Mouse (Mus musculus) MEL (cell line): ENCODE results near the gene Plb1. TPM values are rescaled to one million over a fixed set of nuclear protein-coding genes. Genes with fewer than 3 reads are reported as not detected.
A peak's percentile ranks its signal among the peaks of the same experiment; 100 is the strongest.

Source experiments
- DNase-seq: peaks from one replicate; pipeline ENCODE4 v3.0.0; 2011; ENCODE audit warnings: low read depth, low spot score
- H3K27ac ChIP-seq: 2 replicates; pipeline ENCODE4 v1.5.1; 2012; ENCODE audit warnings: low read depth, mild to moderate bottlenecking, control low read depth, low read length, moderate library complexity; ENCODE audit not compliant: control insufficient read depth
- H3K27me3 ChIP-seq, 2 experiments: fragments of 150-350 bp in 1 of 2; sonication (generic) in 1 of 2; 2 replicates each; pipeline ENCODE4 v1.6.1; 2012; ENCODE audit warnings: low read length in 2 of 2, mild to moderate bottlenecking in 2 of 2, improper control_type of control experiment in 1 of 2, moderate library complexity in 1 of 2; ENCODE audit not compliant: insufficient read depth in 2 of 2, control insufficient read depth in 1 of 2
- H3K36me3 ChIP-seq, 2 experiments: 2 replicates each; pipeline ENCODE4 v1.6.1; 2012 to 2014; ENCODE audit warnings: low read length in 2 of 2, improper control_type of control experiment in 1 of 2, inconsistent platforms in 1 of 2, mild to moderate bottlenecking in 1 of 2; ENCODE audit not compliant: insufficient read depth in 2 of 2, control insufficient read depth in 1 of 2
- H3K4me1 ChIP-seq, 2 experiments: fragments of 150-350 bp in 1 of 2; sonication (generic) in 1 of 2; 2 replicates each; pipeline ENCODE4 v1.6.1; 2012; ENCODE audit warnings: low read length in 2 of 2, improper control_type of control experiment in 1 of 2, mild to moderate bottlenecking in 1 of 2; ENCODE audit not compliant: insufficient read depth in 2 of 2, control insufficient read depth in 1 of 2
- H3K4me3 ChIP-seq, 2 experiments: fragments of 150-350 bp in 1 of 2; sonication (generic) in 1 of 2; 2 replicates each; pipeline ENCODE4 v1.5.1; 2012; ENCODE audit warnings: low read depth in 2 of 2, low read length in 2 of 2, mild to moderate bottlenecking in 2 of 2, moderate library complexity in 2 of 2, control low read depth in 1 of 2, improper control_type of control experiment in 1 of 2; ENCODE audit not compliant: control insufficient read depth in 1 of 2, insufficient read depth in 1 of 2
- H3K79me2 ChIP-seq: 2 replicates; pipeline ENCODE4 v1.6.1; 2012; ENCODE audit warnings: mild to moderate bottlenecking, low read length, moderate library complexity; ENCODE audit not compliant: control insufficient read depth, poor library complexity, insufficient read depth
- H3K9ac ChIP-seq: 2 replicates; pipeline ENCODE4 v1.6.1; 2012; ENCODE audit warnings: low read depth, mild to moderate bottlenecking, control low read depth, low read length, moderate library complexity; ENCODE audit not compliant: control insufficient read depth, poor library complexity, severe bottlenecking
- H3K9me3 ChIP-seq: fragments of 150-350 bp; sonication (generic); replicated peaks from 2 replicates; pipeline ENCODE4 v1.6.1; 2012; ENCODE audit warnings: mild to moderate bottlenecking, low read length, improper control_type of control experiment, moderate library complexity; ENCODE audit not compliant: insufficient read depth
- BHLHE40 ChIP-seq: IDR thresholded peaks from 2 replicates; pipeline ENCODE4 v1.6.1; 2012; ENCODE audit warnings: low read depth, mild to moderate bottlenecking, inconsistent platforms, low read length, improper control_type of control experiment, borderline replicate concordance
- CHD2 ChIP-seq: IDR thresholded peaks from 2 replicates; pipeline ENCODE4 v1.6.1; 2011; ENCODE audit warnings: low read length, improper control_type of control experiment
- CTCF ChIP-seq, 3 experiments: IDR thresholded peaks in 2 of 3; conservative IDR thresholded peaks in 1 of 3; 2 replicates each; pipeline ENCODE4 v1.5.1; 2011 to 2012; ENCODE audit warnings: low read length in 3 of 3, low read depth in 2 of 3, mild to moderate bottlenecking in 2 of 3, improper control_type of control experiment in 1 of 3, inconsistent platforms in 1 of 3, mixed read lengths in 1 of 3, moderate library complexity in 1 of 3; ENCODE audit not compliant: control insufficient read depth in 1 of 3, insufficient read depth in 1 of 3, poor library complexity in 1 of 3, severe bottlenecking in 1 of 3
- GABPA ChIP-seq: IDR thresholded peaks from 2 replicates; pipeline ENCODE4 v1.6.1; 2012; ENCODE audit warnings: low read depth, mild to moderate bottlenecking, inconsistent platforms, low read length, improper control_type of control experiment, moderate library complexity
- MEF2A ChIP-seq: IDR thresholded peaks from 2 replicates; pipeline ENCODE4 v1.6.1; 2014; ENCODE audit warnings: low read depth, mild to moderate bottlenecking, inconsistent platforms, low read length, improper control_type of control experiment; ENCODE audit not compliant: poor library complexity, insufficient replicate concordance, severe bottlenecking; ENCODE audit errors: extremely low read depth
- MXI1 ChIP-seq: IDR thresholded peaks from 2 replicates; pipeline ENCODE4 v1.6.1; 2011; ENCODE audit warnings: mild to moderate bottlenecking, low read depth, low read length, improper control_type of control experiment
- USF2 ChIP-seq, 2 experiments: IDR thresholded peaks; 2 replicates each; pipeline ENCODE4 v1.6.1; 2011 to 2012; ENCODE audit warnings: improper control_type of control experiment in 2 of 2, low read length in 2 of 2, borderline replicate concordance in 1 of 2, inconsistent platforms in 1 of 2, low read depth in 1 of 2, mild to moderate bottlenecking in 1 of 2; ENCODE audit not compliant: insufficient read depth in 1 of 2
- polyA plus RNA-seq, 2 experiments: library from polyadenylated mRNA; stranded (reverse) in 1 of 2; unstranded in 1 of 2; fragments of >175 nt in 1 of 2; fragments of >200 nt in 1 of 2; gene quantifications; 2 replicates each; pipeline versions ENCODE4 v1.2.1 to v1.2.4; 2012; ENCODE audit warnings: low replicate concordance in 2 of 2, low read depth in 1 of 2; ENCODE audit not compliant: insufficient read length in 2 of 2, insufficient read depth in 1 of 2, missing spikeins in 1 of 2
- total RNA-seq: library from RNA; depleted of rRNA; stranded (reverse); fragments of 300-350 nt; gene quantifications from 2 replicates; pipeline ENCODE4 v1.2.3, GENCODE M21; 2012

Plb1 gene
- total and polyA plus RNA-seq, 3 experiments: not detected

DNA sequence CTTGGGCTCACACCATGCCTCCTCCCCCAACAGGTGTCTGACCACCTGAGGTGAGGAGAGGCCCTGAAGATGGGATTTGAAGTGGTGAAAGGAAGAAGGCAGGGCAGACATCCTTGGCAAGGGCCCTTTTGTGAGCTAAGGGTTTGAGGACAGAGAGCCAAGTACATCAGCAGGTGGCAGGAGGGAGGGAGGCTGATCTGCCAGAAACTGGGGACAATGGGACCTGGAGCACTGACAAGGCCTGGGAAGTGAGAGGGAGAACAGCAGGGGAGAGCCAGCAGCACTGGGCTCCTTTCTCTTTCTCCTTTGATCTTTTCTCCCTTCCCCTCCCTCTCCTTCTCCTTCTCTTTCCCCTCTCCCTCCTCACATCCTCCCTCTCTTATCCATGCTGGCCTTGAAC is 55.5 kb downstream of the Plb1 start:
- peaks cover 0 to 7% of the 10 kb centered on the region in 2 experiments; a peak in 2 of 4 replicates for H3K27me3 ChIP-seq
- H3K27ac ChIP-seq: no peak overlapping the region
- TF ChIP-seq CTCF (IDR thresholded peaks at IDR 0.05 in 2 of 3, conservative IDR thresholded peaks at IDR 0.05 in 1 of 3; ENCODE audit: control insufficient read depth in 1 of 3, insufficient read depth in 1 of 3, low read depth in 2 of 3, low read length in 3 of 3, poor library complexity in 1 of 3, severe bottlenecking in 1 of 3) (no peak), USF2 (IDR thresholded peaks at IDR 0.05; ENCODE audit: borderline replicate concordance in 1 of 2, insufficient read depth in 1 of 2, low read depth in 1 of 2, low read length in 2 of 2) (no peak), CHD2 (no peak), MEF2A (no peak)
- TF ChIP-seq, all 39 proteins: peak for 0
- Histone ChIP-seq H3K36me3 (no peaks in the 10 kb centered on the region), H3K4me1 (no peaks in the 10 kb centered on the region), H3K9ac (no peak overlapping the region), H3K9me3 (no peaks in the 10 kb centered on the region), H3K79me2 (no peaks in the 10 kb centered on the region), H3K4me3 (no peak overlapping the region)
- DNase-seq: no peak

DNA sequence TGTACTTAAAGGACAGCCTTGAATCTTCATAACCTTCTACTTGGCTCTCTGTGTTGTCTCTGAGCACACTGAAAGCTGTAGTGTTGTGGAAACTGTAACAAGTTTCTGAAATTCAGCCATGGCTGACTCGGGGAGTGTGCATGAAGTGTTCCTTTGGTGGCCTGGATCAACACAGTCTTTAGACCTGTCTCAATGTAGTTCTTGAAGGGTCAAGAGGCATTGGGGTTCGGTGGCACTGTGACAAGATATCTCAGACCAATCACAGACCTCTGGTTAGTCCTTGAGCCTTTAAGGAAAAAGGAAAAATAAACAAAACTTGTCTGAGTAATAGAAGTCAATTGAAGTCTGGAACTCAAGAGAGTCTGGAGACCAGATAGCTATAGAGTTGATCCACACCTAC is 58.8 kb downstream of the Plb1 start:
- H3K27me3 ChIP-seq: peaks cover 0 to 4% of the 10 kb centered on the region in 2 experiments; a peak in 2 of 4 replicates
- TF ChIP-seq GABPA: no peak
- H3K4me1 ChIP-seq: no peaks in the 10 kb centered on the region
- DNase-seq: no peak
- no peak overlapping the region for H3K9ac ChIP-seq
- no peak overlapping the region for H3K27ac ChIP-seq
- H3K9me3 ChIP-seq: no peaks in the 10 kb centered on the region
- H3K79me2 ChIP-seq: no peaks in the 10 kb centered on the region
- H3K36me3 ChIP-seq: no peaks in the 10 kb centered on the region
- H3K4me3 ChIP-seq: no peak overlapping the region

DNA sequence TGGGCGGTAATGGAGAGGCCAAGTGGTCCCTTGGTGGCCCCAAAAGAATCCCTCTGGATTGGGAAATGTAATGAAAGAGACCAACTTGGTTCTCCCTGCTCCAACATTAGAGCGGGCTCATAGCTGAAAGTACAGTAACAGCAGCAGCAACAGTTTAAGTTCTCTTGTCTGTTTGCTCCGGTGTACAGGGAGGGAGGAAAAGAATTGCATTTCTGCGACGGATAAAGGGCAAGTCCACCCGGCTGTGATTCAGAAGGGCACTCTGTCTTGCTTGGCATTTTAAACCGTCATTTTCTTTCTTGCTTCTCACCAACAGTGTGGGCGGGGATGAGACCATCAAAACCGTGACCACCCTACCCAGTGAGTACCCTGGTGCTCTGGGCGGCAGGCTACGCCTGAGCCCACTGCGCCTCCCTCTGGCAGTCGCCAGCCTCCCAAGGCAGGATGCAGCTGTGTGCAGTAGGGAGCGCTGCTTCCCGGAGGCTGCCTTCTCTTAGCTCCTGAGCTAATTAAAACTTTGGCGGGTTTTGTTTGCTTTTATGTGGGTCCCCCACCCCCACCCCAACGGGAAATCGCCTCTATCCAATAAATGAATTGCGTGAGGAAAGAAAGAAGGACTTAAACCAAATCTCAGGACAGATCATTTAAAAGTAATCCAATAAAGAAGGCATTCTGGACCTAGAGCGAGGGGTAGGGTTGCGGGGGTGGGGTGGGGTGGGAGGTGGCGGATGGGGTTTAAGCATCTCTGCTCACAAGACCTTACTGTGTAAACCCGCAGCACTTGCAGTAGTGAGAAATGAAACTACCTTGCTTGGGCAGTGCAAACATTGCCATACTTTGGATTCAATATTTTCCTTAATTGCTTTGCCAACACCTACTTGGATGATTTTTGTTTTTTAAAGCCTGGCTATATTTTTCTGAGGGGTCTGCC is 70.7 kb downstream of the Plb1 start:
- DNase-seq: no peak
- no peaks in the 10 kb centered on the region for H3K4me1 ChIP-seq
- no peak overlapping the region for H3K9ac ChIP-seq

More for the DNA sequence above, 70.7 kb downstream of the Plb1 start:
- Histone ChIP-seq H3K9me3 (no peaks in the 10 kb centered on the region), H3K27me3 (peaks cover 5 to 18% of the 10 kb centered on the region in 2 experiments), H3K4me3 (no peak overlapping the region), H3K36me3 (no peaks in the 10 kb centered on the region), H3K79me2 (no peaks in the 10 kb centered on the region), H3K27ac (no peak overlapping the region)
- TF ChIP-seq CTCF (IDR thresholded peaks at IDR 0.05 in 2 of 3, conservative IDR thresholded peaks at IDR 0.05 in 1 of 3; ENCODE audit: control insufficient read depth in 1 of 3, insufficient read depth in 1 of 3, low read depth in 2 of 3, low read length in 3 of 3, poor library complexity in 1 of 3, severe bottlenecking in 1 of 3) (peak in 2 of 3 experiments; percentile 2 to 3; a peak in 1 of 6 replicates), BHLHE40 (no peak), MXI1 (no peak)
